Mouse (Mus musculus): Measurements from ENCODE around the gene Hrasls. TPM values are rescaled to one million over a fixed set of nuclear protein-coding genes. Genes with fewer than 3 reads are reported as not detected.

Hrasls gene
- total and polyA plus RNA-seq, 2 experiments from 2014 or later, result 0.19 to 0.87 TPM

DNA sequence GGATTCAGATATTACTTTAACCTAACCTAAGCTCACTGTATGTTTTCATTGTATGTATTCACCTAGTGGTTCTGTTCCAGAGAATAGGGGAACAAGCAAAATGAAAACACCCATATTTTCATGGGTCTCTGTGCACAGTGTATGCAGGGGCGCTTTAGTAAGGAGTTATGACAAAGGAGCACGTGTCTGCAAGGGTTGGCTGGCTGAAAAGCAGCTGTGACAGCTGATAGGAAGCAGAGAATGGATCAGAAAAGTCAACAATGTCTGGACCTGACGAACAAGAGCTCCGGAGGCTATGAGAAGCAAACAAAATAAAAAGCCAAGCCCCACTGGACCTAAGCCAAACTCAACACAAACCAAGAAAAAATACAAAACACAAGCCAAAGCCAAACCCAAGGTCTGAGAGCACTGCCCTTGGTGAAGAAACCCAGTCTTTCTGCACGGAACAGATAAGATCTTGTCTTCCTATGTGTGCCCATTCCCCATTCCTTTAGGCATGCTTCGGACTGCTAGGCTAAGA, 34.6 kb upstream of the Hrasls start:
- Histone ChIP-seq H3K4me3 (ENCODE audit: low read depth, low read length) (no peak overlapping the region), H3K9me3 (replicated peaks; ENCODE audit: control insufficient read depth, low read length) (no peaks in the 10 kb centered on the region), H3K36me3 (replicated peaks; ENCODE audit: control insufficient read depth, insufficient read depth, low read length) (no peaks in the 10 kb centered on the region), H3K4me1 (ENCODE audit: control insufficient read depth, insufficient read depth) (no peaks in the 10 kb centered on the region), H3K9ac (replicated peaks; ENCODE audit: low read depth, low read length) (no peak overlapping the region), H3K27ac (ENCODE audit: low read depth) (no peak overlapping the region), H3K4me2 (ENCODE audit: low read depth, low read length) (no peak overlapping the region), H3K27me3 (ENCODE audit: control insufficient read depth, insufficient read depth, low read length) (no peaks in the 10 kb centered on the region)
- DNase-seq (ENCODE audit: low spot score), result peak; percentile 17
- no peak for TF ChIP-seq EP300 (IDR thresholded peaks at IDR 0.05; ENCODE audit: low read depth)
- no peak for TF ChIP-seq CTCF (IDR thresholded peaks at IDR 0.05; ENCODE audit: low read depth)
- 30% methylated on average over 6 of the region's 6 CpGs for WGBS
- no peak for ATAC-seq (ENCODE audit: insufficient read depth, low read depth)

DNA sequence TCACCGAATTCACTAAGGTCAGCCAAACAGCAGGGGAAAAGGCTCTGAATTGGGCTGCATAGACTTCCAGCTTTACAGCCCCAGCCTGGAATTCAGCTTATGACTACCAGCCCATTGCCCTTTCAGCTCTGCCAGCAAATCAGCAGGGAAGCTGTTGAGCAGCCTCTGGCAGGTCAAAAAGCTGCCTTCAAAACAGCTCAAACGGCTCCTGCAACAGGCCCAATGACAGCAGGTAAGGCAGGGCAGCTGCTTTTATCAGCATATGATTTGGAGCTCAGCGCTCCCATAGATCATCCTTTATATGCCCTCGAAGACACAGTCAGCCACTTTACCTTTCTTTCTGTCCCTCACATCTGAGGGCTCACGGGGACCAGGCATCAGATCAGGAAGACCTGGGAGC, 16.6 kb upstream of the Hrasls start:
- no peaks in the 10 kb centered on the region for H3K36me3 ChIP-seq (replicated peaks; ENCODE audit: control insufficient read depth, insufficient read depth, low read length)
- no peak overlapping the region for H3K27ac ChIP-seq (ENCODE audit: low read depth)
- ATAC-seq (ENCODE audit: insufficient read depth, low read depth), result no peak
- H3K4me1 ChIP-seq (ENCODE audit: control insufficient read depth, insufficient read depth), result no peaks in the 10 kb centered on the region
- no peak overlapping the region for H3K9ac ChIP-seq (replicated peaks; ENCODE audit: low read depth, low read length)
- WGBS, result 31% methylated on average over 5 of the region's 5 CpGs
- no peak overlapping the region for H3K4me2 ChIP-seq (ENCODE audit: low read depth, low read length)
- no peak for TF ChIP-seq EP300 (IDR thresholded peaks at IDR 0.05; ENCODE audit: low read depth)
- TF ChIP-seq CTCF (IDR thresholded peaks at IDR 0.05; ENCODE audit: low read depth), result no peak
- DNase-seq (ENCODE audit: low spot score), result no peak
- no peaks in the 10 kb centered on the region for H3K9me3 ChIP-seq (replicated peaks; ENCODE audit: control insufficient read depth, low read length)
- no peak overlapping the region for H3K4me3 ChIP-seq (ENCODE audit: low read depth, low read length)
- no peaks in the 10 kb centered on the region for H3K27me3 ChIP-seq (ENCODE audit: control insufficient read depth, insufficient read depth, low read length)

- Histone ChIP-seq H3K4me2 (ENCODE audit: low read depth, low read length) (no peak overlapping the region), H3K36me3 (replicated peaks; ENCODE audit: control insufficient read depth, insufficient read depth, low read length) (no peaks in the 10 kb centered on the region), H3K4me1 (ENCODE audit: control insufficient read depth, insufficient read depth) (no peaks in the 10 kb centered on the region), H3K9me3 (replicated peaks; ENCODE audit: control insufficient read depth, low read length) (no peaks in the 10 kb centered on the region), H3K27ac (ENCODE audit: low read depth) (no peak overlapping the region), H3K9ac (replicated peaks; ENCODE audit: low read depth, low read length) (no peak overlapping the region), H3K4me3 (ENCODE audit: low read depth, low read length) (no peak overlapping the region), H3K27me3 (ENCODE audit: control insufficient read depth, insufficient read depth, low read length) (no peaks in the 10 kb centered on the region)
- WGBS, result 80% methylated on average over 4 of the region's 4 CpGs
- TF ChIP-seq EP300 (IDR thresholded peaks at IDR 0.05; ENCODE audit: low read depth) (no peak), CTCF (IDR thresholded peaks at IDR 0.05; ENCODE audit: low read depth) (no peak)
- ATAC-seq (ENCODE audit: insufficient read depth, low read depth), result no peak
- no peak for DNase-seq (ENCODE audit: low spot score)
Measured at GRCm38 (mm10) chr16:29193981-29194380, 15.5 kb upstream of the Hrasls start.

DNA sequence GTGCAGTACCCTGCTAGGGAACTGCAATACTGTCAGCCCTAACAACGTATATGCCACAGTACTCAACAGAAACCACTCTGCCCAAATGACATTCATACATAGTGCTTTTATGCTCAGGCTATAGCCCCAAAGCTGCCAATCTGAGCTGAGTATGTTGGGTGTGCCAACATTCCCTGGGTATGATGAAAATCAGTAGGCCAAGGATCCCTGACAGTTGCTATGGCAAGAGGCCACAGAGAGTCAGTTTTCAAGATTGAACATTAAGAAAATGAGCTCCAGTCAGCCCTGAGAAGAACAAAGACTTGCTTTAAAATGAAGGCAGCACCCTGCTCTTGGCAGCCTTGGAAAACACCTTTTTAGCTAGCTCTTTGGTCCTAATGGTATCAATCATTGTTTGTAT, 14.3 kb upstream of the Hrasls start:
- no peak overlapping the region for H3K9ac ChIP-seq (replicated peaks; ENCODE audit: low read depth, low read length)
- H3K36me3 ChIP-seq (replicated peaks; ENCODE audit: control insufficient read depth, insufficient read depth, low read length), result no peaks in the 10 kb centered on the region
- no peak overlapping the region for H3K4me2 ChIP-seq (ENCODE audit: low read depth, low read length)
- TF ChIP-seq CTCF (IDR thresholded peaks at IDR 0.05; ENCODE audit: low read depth) (no peak), EP300 (IDR thresholded peaks at IDR 0.05; ENCODE audit: low read depth) (no peak)
- DNase-seq (ENCODE audit: low spot score), result no peak
- no peaks in the 10 kb centered on the region for H3K27me3 ChIP-seq (ENCODE audit: control insufficient read depth, insufficient read depth, low read length)
- H3K9me3 ChIP-seq (replicated peaks; ENCODE audit: control insufficient read depth, low read length), result no peaks in the 10 kb centered on the region
- WGBS, result 79% methylated on average over 1 of the region's 1 CpGs
- H3K4me1 ChIP-seq (ENCODE audit: control insufficient read depth, insufficient read depth), result no peaks in the 10 kb centered on the region
- ATAC-seq (ENCODE audit: insufficient read depth, low read depth), result no peak
- H3K4me3 ChIP-seq (ENCODE audit: low read depth, low read length), result no peak overlapping the region
- H3K27ac ChIP-seq (ENCODE audit: low read depth), result no peak overlapping the region

- Histone ChIP-seq H3K27ac (ENCODE audit: low read depth) (no peak overlapping the region), H3K9me3 (replicated peaks; ENCODE audit: control insufficient read depth, low read length) (no peaks in the 10 kb centered on the region), H3K36me3 (replicated peaks; ENCODE audit: control insufficient read depth, insufficient read depth, low read length) (no peaks in the 10 kb centered on the region), H3K4me3 (ENCODE audit: low read depth, low read length) (no peak overlapping the region), H3K4me1 (ENCODE audit: control insufficient read depth, insufficient read depth) (no peaks in the 10 kb centered on the region), H3K27me3 (ENCODE audit: control insufficient read depth, insufficient read depth, low read length) (no peaks in the 10 kb centered on the region), H3K9ac (replicated peaks; ENCODE audit: low read depth, low read length) (no peak overlapping the region), H3K4me2 (ENCODE audit: low read depth, low read length) (no peak overlapping the region)
- TF ChIP-seq EP300 (IDR thresholded peaks at IDR 0.05; ENCODE audit: low read depth), result no peak
- TF ChIP-seq CTCF (IDR thresholded peaks at IDR 0.05; ENCODE audit: low read depth), result no peak
- ATAC-seq (ENCODE audit: insufficient read depth, low read depth) (peak; percentile 62), DNase-seq (ENCODE audit: low spot score) (peak; percentile 22)
- 4% methylated on average over 5 of the region's 5 CpGs for WGBS
Measured at GRCm38 (mm10) chr16:29198461-29198860, 11.0 kb upstream of the Hrasls start.

DNA sequence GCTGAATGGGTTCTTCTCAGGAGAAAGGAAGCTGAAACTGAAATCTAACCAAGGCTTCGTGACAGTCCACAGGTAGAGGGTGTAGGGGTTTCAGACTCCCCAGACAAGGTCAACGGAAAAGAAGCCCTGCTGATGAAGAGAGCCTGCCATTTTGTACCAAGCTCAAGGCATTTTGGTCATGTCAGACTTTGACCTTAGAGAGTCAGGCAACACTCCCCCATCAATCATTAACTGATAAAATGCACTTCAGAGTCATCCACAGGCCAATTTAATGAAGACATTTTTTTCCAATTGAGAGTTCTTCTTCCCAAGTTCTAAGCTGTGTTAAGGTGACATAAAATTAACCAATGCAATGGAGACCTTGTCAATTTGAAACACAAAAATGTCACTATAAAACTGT, 8.3 kb upstream of the Hrasls start:
- TF ChIP-seq EP300 (IDR thresholded peaks at IDR 0.05; ENCODE audit: low read depth) (no peak), CTCF (IDR thresholded peaks at IDR 0.05; ENCODE audit: low read depth) (no peak)
- H3K4me1 ChIP-seq (ENCODE audit: control insufficient read depth, insufficient read depth), result no peaks in the 10 kb centered on the region
- no peaks in the 10 kb centered on the region for H3K27me3 ChIP-seq (ENCODE audit: control insufficient read depth, insufficient read depth, low read length)

More for the DNA sequence above, 8.3 kb upstream of the Hrasls start:
- H3K4me2 ChIP-seq (ENCODE audit: low read depth, low read length), result no peak overlapping the region
- no peaks in the 10 kb centered on the region for H3K9me3 ChIP-seq (replicated peaks; ENCODE audit: control insufficient read depth, low read length)
- no peak for DNase-seq (ENCODE audit: low spot score)
- H3K9ac ChIP-seq (replicated peaks; ENCODE audit: low read depth, low read length), result no peak overlapping the region
- ATAC-seq (ENCODE audit: insufficient read depth, low read depth), result no peak
- no peak overlapping the region for H3K27ac ChIP-seq (ENCODE audit: low read depth)
- H3K4me3 ChIP-seq (ENCODE audit: low read depth, low read length), result no peak overlapping the region
- no peaks in the 10 kb centered on the region for H3K36me3 ChIP-seq (replicated peaks; ENCODE audit: control insufficient read depth, insufficient read depth, low read length)
- WGBS, result 60% methylated on average over 2 of the region's 2 CpGs

Data from heart, postnatal 0 days (tissue).